Mouse (Mus musculus) spleen, embryonic (tissue): ENCODE data around the gene Tmem235.
"Not testable (repeated sequence)": the region's sequence is repeated elsewhere in the genome, so short reads cannot be mapped to it uniquely, and the experiment has no call there.

Experiments used
- CTCF ChIA-PET: fragments of 350-600 bp; sonication (Branson Sonifier 250); formaldehyde crosslinking; loops from one replicate; lab custom pipeline; 2022; lab: Charles Lee

The Tmem235 gene

GRCm38 (mm10) chr11:117830401-117830800 lies 30.2 kb upstream of the Tmem235 start:
- CTCF ChIA-PET: no interaction called here

GRCm38 (mm10) chr11:117832086-117832969 lies 28.2 kb upstream of the Tmem235 start:
- CTCF ChIA-PET: interaction anchor here (0.5 to 1.6 kb wide), 4 partner anchors 16 to 123 kb away, joined by 3 to 4 read pairs (median 4); partner anchors contain the start of gene Birc5

GRCm38 (mm10) chr11:117833509-117833908 lies 27.0 kb upstream of the Tmem235 start:
- CTCF ChIA-PET: not testable (repeated sequence)

DNA sequence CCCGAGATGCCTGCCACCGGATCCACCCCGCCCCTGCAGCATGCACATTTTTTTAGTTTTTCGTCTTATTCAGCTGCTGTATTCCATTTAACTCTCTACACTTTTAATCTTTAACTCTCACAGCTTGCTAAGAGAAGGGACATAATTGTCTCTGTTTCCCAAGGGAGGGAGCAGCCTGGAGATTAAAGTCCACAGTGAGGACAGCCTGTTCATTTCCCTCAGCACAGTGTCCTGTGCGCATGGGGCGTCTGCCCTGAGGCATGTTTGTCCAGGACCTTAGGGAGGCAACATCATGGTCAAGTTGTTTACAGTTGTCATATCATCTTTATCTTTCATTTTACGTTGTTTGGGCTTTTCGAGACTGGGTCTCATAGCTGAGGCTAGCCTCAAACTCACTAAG lies 26.5 kb upstream of the Tmem235 start:
- CTCF ChIA-PET: interaction anchor here (1.1 kb wide), 1 partner anchor 12 kb away, joined by 3 read pairs; no protein-coding TSS in a partner anchor

GRCm38 (mm10) chr11:117836306-117836705 lies 24.2 kb upstream of the Tmem235 start:
- CTCF ChIA-PET: interaction anchor here (0.5 kb wide), 1 partner anchor 1583 kb away, joined by 11 read pairs; no protein-coding TSS in a partner anchor

GRCm38 (mm10) chr11:117838572-117838971 lies 22.0 kb upstream of the Tmem235 start:
- CTCF ChIA-PET: no interaction called here

- CTCF ChIA-PET: no interaction called here
These were observed 21.5 kb upstream of the Tmem235 start for GRCm38 (mm10) chr11:117839021-117839420.

DNA sequence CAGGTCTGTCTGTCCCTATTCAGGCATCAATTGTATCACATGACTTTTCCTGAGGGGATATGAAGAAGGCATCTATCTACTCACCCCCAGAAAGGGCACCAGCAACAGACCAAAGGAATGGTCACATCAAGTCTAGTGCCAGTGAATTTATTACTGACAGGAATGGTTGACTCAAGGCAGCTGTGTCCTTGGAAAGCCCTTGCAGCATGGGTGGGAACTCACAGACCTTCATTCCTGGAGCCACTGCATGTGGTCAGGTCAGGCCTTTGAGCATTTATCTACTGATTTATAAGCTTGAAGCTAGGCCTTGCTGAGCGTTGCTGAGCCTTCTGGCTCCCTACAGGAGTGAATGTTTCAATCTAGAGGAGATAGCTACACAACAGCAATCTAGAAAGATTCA lies 19.6 kb upstream of the Tmem235 start:
- CTCF ChIA-PET: no interaction called here

- CTCF ChIA-PET: no interaction called here
These were observed 17.1 kb upstream of the Tmem235 start for GRCm38 (mm10) chr11:117843434-117843833.

GRCm38 (mm10) chr11:117844997-117845396 lies 15.6 kb upstream of the Tmem235 start:
- CTCF ChIA-PET: no interaction called here

DNA sequence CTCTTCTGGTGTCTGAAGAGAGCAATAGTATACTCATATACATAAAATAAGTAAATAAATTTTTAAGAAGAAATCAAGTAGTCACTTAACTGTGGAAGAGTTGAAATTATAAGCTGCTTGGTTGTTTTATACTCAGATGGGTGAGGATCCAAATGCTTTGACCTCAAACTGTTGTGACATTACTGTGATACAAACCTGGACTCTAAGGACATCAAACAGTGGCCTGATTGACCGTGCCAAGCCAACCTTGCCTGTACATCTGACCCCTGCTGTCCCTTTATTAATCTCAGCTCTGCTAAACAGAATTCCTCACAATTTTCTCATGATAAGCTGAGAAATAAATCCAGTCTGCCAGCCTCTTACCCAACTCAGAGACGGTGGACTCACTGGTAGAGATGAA lies 14.9 kb upstream of the Tmem235 start:
- CTCF ChIA-PET: interaction anchor here (1.1 kb wide), 1 partner anchor 11 kb away, joined by 3 read pairs; no protein-coding TSS in a partner anchor

GRCm38 (mm10) chr11:117846640-117847039 lies 13.9 kb upstream of the Tmem235 start:
- CTCF ChIA-PET: interaction anchor here (1.1 kb wide), 1 partner anchor 12 kb away, joined by 3 read pairs; no protein-coding TSS in a partner anchor

DNA sequence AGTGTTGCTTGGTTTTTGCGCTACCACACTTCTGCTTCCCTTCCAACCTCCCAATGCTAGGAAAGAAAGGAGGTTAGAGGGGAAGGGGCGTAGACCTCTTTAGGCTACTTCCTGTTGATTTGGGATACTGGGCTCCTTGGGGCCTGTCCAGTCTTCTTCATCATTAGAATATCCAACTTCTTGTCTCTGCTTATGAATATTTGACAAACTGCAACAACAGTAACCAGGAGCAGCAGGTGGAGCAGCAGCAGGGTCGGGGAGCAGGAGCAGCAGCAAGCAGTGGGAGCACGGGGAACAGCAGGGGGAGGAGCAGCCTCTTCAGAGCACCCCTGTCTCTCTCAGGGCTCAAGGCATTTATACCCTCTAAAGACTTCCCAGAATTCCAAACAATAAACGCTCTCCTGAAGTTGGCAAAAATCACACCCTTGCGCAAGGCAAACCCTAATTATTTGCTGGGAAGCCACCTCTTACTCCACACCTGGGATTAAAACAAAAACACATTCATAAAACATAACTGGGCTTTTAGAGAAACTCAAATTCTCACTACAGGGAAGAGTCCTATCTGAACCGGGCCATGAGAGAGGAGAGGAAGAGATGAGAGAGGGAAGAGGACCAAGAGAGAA lies 12.8 kb upstream of the Tmem235 start:
- CTCF ChIA-PET: interaction anchor here (0.6 to 1.4 kb wide), 2 partner anchors 15 to 39 kb away, joined by 4 to 5 read pairs; partner anchors contain the start of genes Gm20708 and Syngr2

- CTCF ChIA-PET: interaction anchor here (1.4 kb wide), 1 partner anchor 16 kb away, joined by 4 read pairs; no protein-coding TSS in a partner anchor
These were observed 12.1 kb upstream of the Tmem235 start for GRCm38 (mm10) chr11:117848271-117848984.

DNA sequence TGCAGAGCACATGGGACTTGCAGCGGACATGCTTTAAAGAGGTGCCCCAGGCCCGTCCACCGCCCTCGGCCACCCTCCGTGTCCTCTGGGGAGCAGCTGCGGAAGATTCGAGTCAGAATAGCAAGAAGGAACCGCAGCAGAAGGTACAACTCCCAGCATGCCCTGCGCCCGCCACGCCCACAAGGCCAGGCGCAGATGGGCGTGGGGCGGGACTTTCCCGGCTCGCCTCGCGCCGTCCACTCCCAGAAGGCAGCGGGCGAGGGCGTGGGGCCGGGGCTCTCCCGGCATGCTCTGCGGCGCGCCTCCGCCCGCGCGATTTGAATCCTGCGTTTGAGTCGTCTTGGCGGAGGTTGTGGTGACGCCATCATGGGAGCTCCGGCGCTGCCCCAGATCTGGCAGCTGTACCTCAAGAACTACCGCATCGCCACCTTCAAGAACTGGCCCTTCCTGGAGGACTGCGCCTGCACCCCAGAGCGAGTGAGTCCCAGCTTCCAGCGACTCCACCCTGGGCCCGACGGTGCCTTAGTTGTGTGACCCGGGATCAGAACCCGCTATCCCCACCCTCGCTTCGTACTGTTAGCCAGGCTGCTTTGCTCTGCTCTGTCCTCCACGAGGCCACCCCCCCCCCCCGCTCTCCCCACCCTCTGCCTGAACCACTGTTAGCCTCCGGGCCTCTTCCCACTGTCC lies 11.4 kb upstream of the Tmem235 start, which contains the start of gene Birc5:
Birc5 (plus strand) TSS at position 267 of the 687 bp plus-strand sequence.
- CTCF ChIA-PET: interaction anchor here (0.6 to 1.4 kb wide), 2 partner anchors 17 to 105 kb away, joined by 4 read pairs; no protein-coding TSS in a partner anchor

DNA sequence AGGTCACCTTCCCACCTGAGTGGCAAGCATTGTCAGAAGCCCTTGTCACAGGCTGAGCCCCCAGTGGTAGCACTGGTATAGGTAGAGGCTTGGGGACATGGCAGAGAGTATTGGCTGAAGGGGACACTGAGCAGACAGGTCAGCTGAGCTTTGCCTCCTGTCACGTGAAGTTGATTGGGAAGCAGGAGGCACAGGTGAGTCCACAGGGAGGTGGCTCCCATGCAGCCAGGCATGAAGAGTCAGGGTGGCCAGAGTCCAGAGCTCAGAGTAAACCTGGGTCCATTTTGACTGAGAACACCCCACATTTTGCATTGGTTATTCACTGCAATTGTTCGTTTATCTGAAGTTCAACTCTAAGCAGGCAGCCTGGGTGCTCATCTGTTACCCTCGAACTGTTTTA lies 7.7 kb upstream of the Tmem235 start:
- CTCF ChIA-PET: no interaction called here

DNA sequence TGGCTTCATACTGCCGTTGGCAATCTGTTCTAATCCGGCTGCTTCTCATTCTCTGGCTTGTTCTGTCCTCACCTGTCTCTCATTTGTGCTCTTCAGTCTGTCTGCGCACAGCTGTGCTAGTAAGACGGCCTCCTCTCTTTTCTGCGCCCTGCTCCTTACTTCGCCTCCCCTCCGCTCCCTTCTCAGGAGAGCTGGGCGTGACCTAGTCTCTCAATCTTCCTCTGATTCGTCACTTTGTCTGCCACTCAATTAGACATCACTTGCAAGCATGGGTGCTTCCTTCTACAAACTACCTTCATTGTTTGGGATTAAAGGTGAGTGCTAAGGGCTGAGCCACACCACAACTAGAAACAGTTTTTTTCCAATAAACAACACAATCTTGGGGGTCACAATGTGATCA lies 6.3 kb upstream of the Tmem235 start:
- CTCF ChIA-PET: interaction anchor here (0.6 to 0.7 kb wide), 2 partner anchors 237 to 679 kb away, joined by 4 to 5 read pairs; no protein-coding TSS in a partner anchor

- CTCF ChIA-PET: no interaction called here
These were observed 5.2 kb upstream of the Tmem235 start for GRCm38 (mm10) chr11:117855360-117855759.

DNA sequence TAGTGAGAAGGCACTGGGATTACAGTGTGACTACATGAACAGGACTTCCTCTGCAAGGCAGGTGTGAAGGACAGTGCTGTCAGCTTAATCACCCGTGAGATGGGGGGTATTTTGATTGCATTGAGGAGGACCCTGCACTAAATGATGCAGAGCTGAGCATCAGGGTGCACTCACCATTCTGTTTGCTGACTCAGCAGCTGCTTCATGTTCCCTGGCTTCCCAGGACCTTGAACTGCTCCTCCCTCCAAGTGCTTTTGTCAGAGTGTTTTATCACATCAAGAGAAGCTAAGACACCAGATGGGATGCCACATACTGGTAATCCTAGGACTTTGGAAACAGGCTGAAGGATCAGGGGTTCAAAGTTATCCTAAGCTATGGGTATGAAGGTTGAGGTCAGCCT lies 4.6 kb upstream of the Tmem235 start:
- CTCF ChIA-PET: no interaction called here

GRCm38 (mm10) chr11:117857462-117857861 lies 3.1 kb upstream of the Tmem235 start:
- CTCF ChIA-PET: no interaction called here

DNA sequence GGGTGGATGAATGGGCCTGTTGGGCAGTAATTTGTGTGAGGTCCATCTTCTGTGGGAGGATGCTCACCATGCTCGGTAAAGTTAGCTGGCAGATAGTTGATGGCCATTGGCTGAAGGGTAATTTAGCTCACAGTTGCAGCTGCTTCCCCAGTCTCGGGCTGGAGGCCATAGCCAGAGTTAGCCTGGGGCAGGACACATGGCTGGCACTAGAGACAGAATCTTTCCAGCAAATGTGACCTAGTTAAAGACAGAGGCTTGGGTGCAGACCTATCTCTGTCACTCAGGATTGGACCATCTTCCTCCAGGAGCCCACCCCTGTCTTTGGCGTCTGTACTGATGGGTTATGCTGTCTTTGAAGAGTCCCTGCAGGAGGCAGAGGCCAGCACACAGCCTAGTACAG lies 2.2 kb upstream of the Tmem235 start:
- CTCF ChIA-PET: no interaction called here
